Mouse (Mus musculus) testis, adult 2 months (tissue): Measurements from ENCODE around the gene Serpina10.

Experiments used
- CTCF ChIP-seq: fragments of 200-500 bp; IDR thresholded peaks from 2 replicates; pipeline ENCODE4 v1.5.1; 2012; ENCODE audit warnings: low read depth, mild to moderate bottlenecking, inconsistent platforms, low read length, moderate library complexity; ENCODE audit not compliant: control insufficient read depth, insufficient read depth, insufficient replicate concordance
- POLR2A ChIP-seq: fragments of 200-500 bp; IDR thresholded peaks from 2 replicates; pipeline ENCODE4 v1.6.1; 2012; ENCODE audit warnings: low read depth, mild to moderate bottlenecking, inconsistent platforms, low read length, moderate library complexity; ENCODE audit not compliant: control insufficient read depth

DNA sequence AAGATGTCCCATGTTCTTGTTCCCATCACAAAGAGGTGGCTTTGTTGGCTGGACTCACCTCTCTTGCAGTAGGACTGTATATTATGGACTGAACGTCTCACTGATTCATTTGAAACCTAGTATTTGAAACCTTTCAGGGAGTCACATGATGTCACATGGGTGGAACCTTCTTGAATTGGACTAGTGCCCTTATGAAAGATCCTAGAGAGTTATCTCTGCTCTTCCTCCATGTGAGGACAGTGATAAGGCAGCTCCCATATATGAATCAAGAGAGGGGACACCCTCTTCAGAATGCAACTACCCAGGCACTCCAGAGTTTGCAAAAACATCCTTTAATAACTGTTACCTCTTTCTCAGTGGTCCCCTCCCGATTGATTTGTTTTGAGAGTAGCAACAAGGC lies 15.1 kb upstream of the Serpina10 start:
- TF ChIP-seq CTCF (no peak), POLR2A (no peak)
